Mouse (Mus musculus) subcutaneous adipose tissue, adult 2 months (tissue): ENCODE results near the gene Klrg2. TPM values are rescaled to one million over a fixed set of nuclear protein-coding genes. Genes with fewer than 3 reads are reported as not detected.

ENCODE experiments used
- polyA plus RNA-seq: library from polyadenylated mRNA; depleted of rRNA; stranded (reverse); fragments of >200 nt; gene quantifications from 2 replicates; pipeline ENCODE4 v1.2.3, GENCODE M21; 2012; ENCODE audit warnings: low replicate concordance; rRNA removed

Gene Klrg2
- polyA plus RNA-seq: 0.53 and 0.66 TPM in 2 replicates

GRCm38 (mm10) chr6:38636852-38637618 is at the start of gene Klrg2:
Gene Klrg2, minus strand, starts transcription at chr6:38637242.

GRCm38 (mm10) chr6:38662714-38663615 is 25.9 kb upstream of the Klrg2 start, which contains the start of gene Clec2l:
Gene Clec2l, plus strand, starts transcription at chr6:38663069.

Other genes starting within 250 kb of the Klrg2 start
- gene Ubn2, start 203.3 kb downstream of the Klrg2 start, polyA plus RNA-seq: 5.8 and 12.3 TPM in 2 replicates
- gene Fmc1, start 103.7 kb downstream of the Klrg2 start, polyA plus RNA-seq: 167 and 239 TPM in 2 replicates
- gene Luc7l2, start 85.9 kb downstream of the Klrg2 start, polyA plus RNA-seq: 24.4 and 30.4 TPM in 2 replicates
- gene Clec2l, start 25.8 kb upstream of the Klrg2 start, polyA plus RNA-seq: 0.62 and 1.2 TPM in 2 replicates
- gene Tbxas1, start 238.2 kb upstream of the Klrg2 start, polyA plus RNA-seq: 8.5 and 11.7 TPM in 2 replicates
- gene Hipk2, start 238.9 kb upstream of the Klrg2 start, polyA plus RNA-seq: 44.2 and 77.0 TPM in 2 replicates